Mouse (Mus musculus) G1E (cell line): ENCODE results near the gene Slc48a1.

ENCODE experiments used
- CTCF ChIP-seq: IDR thresholded peaks from 2 replicates; pipeline ENCODE4 v1.5.1; 2012; ENCODE audit warnings: low read depth, low read length, inconsistent platforms, mixed read lengths
- GATA1 ChIP-seq: IDR thresholded peaks from 2 replicates; pipeline ENCODE4 v1.6.1; 2012; ENCODE audit warnings: borderline replicate concordance, low read length, inconsistent platforms, mixed read lengths
- GATA2 ChIP-seq: IDR thresholded peaks from 2 replicates; pipeline ENCODE4 v1.6.1; 2012; ENCODE audit warnings: low read depth, low read length, inconsistent platforms, borderline replicate concordance
- POLR2AphosphoS5 ChIP-seq: IDR thresholded peaks from 2 replicates; pipeline ENCODE4 v1.6.1; 2012; ENCODE audit warnings: low read depth, low read length, inconsistent platforms; ENCODE audit not compliant: insufficient replicate concordance

- TF ChIP-seq CTCF (no peak), POLR2AphosphoS5 (no peak), GATA2 (no peak), GATA1 (no peak)
These were observed 44.4 kb downstream of the Slc48a1 start for GRCm38 (mm10) chr15:97822545-97823228.
